Mouse (Mus musculus) neural tube, embryonic 11.5 days (tissue): ENCODE measurements at regions not wholly inside any gene's neighbourhood (a gene's known extent, or its start where the extent isn't known, plus 50 kb on each side); places are given as distances from the start of the nearest gene placed in this dataset.

ENCODE experiments used
- ATAC-seq: fragments of 200-750 bp; cut with Nextera tagmentation; 2 replicates; pipeline ENCODE4 v1.8.0; 2017; ENCODE audit warnings: moderate number of reproducible peaks, mild to moderate bottlenecking, moderate TSS enrichment, moderate library complexity; ENCODE audit not compliant: insufficient read depth, low FRiP score, low TSS enrichment
- DNase-seq: peaks from one replicate; pipeline ENCODE4 v3.0.0-alpha.2; 2015; ENCODE audit warnings: low spot score
- H3K27ac ChIP-seq: fragments of 300-500 bp; sonication (generic); 2 replicates; pipeline ENCODE4 v1.5.1; 2014; ENCODE audit warnings: low read depth, mild to moderate bottlenecking, low read length
- H3K27me3 ChIP-seq: fragments of 300-500 bp; sonication (generic); 2 replicates; pipeline ENCODE4 v1.6.1; 2014; ENCODE audit warnings: mild to moderate bottlenecking, low read length, mixed read lengths; ENCODE audit not compliant: control insufficient read depth, insufficient read depth
- H3K36me3 ChIP-seq: fragments of 300-500 bp; sonication (generic); 2 replicates; pipeline ENCODE4 v1.6.1; 2014; ENCODE audit warnings: mild to moderate bottlenecking, low read length, moderate library complexity, mixed read lengths; ENCODE audit not compliant: control insufficient read depth, insufficient read depth
- H3K4me1 ChIP-seq: fragments of 300-500 bp; sonication (generic); 2 replicates; pipeline ENCODE4 v1.6.1; 2014; ENCODE audit warnings: low read length, mixed read lengths; ENCODE audit not compliant: control insufficient read depth, insufficient read depth
- H3K4me2 ChIP-seq: fragments of 300-500 bp; sonication (generic); 2 replicates; pipeline ENCODE4 v1.6.1; 2014; ENCODE audit warnings: low read depth, mild to moderate bottlenecking, moderate library complexity
- H3K4me3 ChIP-seq: fragments of 300-500 bp; sonication (generic); 2 replicates; pipeline ENCODE4 v1.5.1; 2014; ENCODE audit warnings: low read depth, low read length
- H3K9ac ChIP-seq: fragments of 300-500 bp; sonication (generic); 2 replicates; pipeline ENCODE4 v1.6.1; 2014; ENCODE audit warnings: mild to moderate bottlenecking, low read length
- H3K9me3 ChIP-seq: fragments of 300-500 bp; sonication (generic); 2 replicates; pipeline ENCODE4 v1.6.1; 2016; ENCODE audit warnings: low read length; ENCODE audit not compliant: control insufficient read depth
- WGBS: fragments of 180-500 bp; shearing (Covaris S2); extraction: QIAGEN DNeasy Blood & Tissue Kit; methylation state at CpG from one replicate; pipeline ENCODE4 v1.1.7; 2014; 5-methylcytosine and 5-hydroxymethylcytosine counted together

DNA sequence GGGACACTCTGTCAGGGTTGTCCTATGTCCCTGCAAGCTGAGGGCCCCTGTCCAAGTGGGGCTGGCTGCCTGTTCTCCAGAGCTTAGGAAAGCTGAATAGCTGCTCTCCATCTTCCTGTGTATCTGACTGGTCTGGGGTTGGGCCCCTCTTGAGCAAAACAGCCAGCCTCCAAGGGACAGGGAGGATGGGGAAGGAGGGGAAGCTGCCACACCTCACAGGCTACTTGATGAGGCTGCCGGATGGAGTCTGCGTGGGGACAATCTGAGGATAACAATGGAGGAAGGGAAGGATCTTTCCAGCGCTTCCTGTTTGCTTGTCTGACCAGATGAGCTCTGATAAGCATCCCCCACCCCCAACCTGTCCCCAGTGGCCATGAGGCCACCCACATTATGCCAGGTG, 57.1 kb upstream of the Ccnd1 start:
- no peaks in the 10 kb centered on the region for H3K9me3 ChIP-seq
- WGBS: 57% methylated on average over 3 of the region's 3 CpGs
- no peaks in the 10 kb centered on the region for H3K36me3 ChIP-seq
- DNase-seq (no peak), ATAC-seq (no peak)
- no peaks in the 10 kb centered on the region for H3K4me1 ChIP-seq
- H3K27ac ChIP-seq: no peak overlapping the region
- H3K4me2 ChIP-seq: no peak overlapping the region
- no peak overlapping the region for H3K9ac ChIP-seq
- no peaks in the 10 kb centered on the region for H3K27me3 ChIP-seq
- H3K4me3 ChIP-seq: no peak overlapping the region

- Histone ChIP-seq H3K4me2 (no peak overlapping the region), H3K9me3 (no peaks in the 10 kb centered on the region), H3K36me3 (no peaks in the 10 kb centered on the region), H3K4me1 (no peaks in the 10 kb centered on the region), H3K27me3 (no peaks in the 10 kb centered on the region), H3K9ac (no peak overlapping the region), H3K4me3 (no peak overlapping the region), H3K27ac (no peak overlapping the region)
- 81% methylated on average over 4 of the region's 4 CpGs for WGBS
- DNase-seq (no peak), ATAC-seq (no peak)
These were observed 54.5 kb upstream of the Ccnd1 start for GRCm38 (mm10) chr7:144994229-144994628.

- Histone ChIP-seq H3K9ac (no peak overlapping the region), H3K36me3 (no peaks in the 10 kb centered on the region), H3K4me2 (no peak overlapping the region), H3K4me3 (no peak overlapping the region), H3K27ac (no peak overlapping the region), H3K9me3 (no peaks in the 10 kb centered on the region), H3K4me1 (no peaks in the 10 kb centered on the region), H3K27me3 (no peaks in the 10 kb centered on the region)
- no peak for ATAC-seq
- WGBS: 79% methylated on average over 4 of the region's 4 CpGs
- DNase-seq: no peak
These were observed 53.8 kb upstream of the Ccnd1 start for GRCm38 (mm10) chr7:144993566-144993965.

GRCm38 (mm10) chr7:144991760-144992159, 52.0 kb upstream of the Ccnd1 start:
- Histone ChIP-seq H3K4me2 (no peak overlapping the region), H3K4me3 (no peak overlapping the region), H3K27ac (no peak overlapping the region), H3K4me1 (no peaks in the 10 kb centered on the region), H3K36me3 (no peaks in the 10 kb centered on the region), H3K27me3 (no peaks in the 10 kb centered on the region), H3K9ac (no peak overlapping the region), H3K9me3 (no peaks in the 10 kb centered on the region)
- ATAC-seq (no peak), DNase-seq (no peak)
- 94% methylated on average over 1 of the region's 1 CpGs for WGBS
